Mouse (Mus musculus): Measurements from ENCODE around the gene Sun3. TPM values are rescaled to one million over a fixed set of nuclear protein-coding genes. Genes with fewer than 3 reads are reported as not detected.

Sun3 gene
- total and polyA plus RNA-seq, 3 experiments, result 0.11 TPM; not detected in 2

DNA sequence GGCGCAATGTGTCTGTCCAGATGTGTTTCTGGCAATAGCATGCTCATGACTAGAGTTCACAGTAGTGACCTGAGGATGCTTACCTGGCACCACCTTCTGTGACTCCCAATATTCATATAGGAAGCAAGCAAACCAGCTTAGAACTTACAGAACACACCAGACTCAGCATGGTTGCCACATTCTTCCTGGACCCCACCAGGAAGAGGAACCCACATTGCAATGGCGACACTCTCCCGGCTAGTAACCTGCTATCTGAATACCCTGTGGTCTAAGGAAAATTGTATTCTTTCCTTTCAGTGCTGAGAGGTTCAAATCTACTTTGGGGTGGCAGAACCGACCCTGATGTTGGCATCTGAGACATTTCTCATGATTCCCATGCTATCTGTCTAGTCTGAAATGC is 70.6 kb downstream of the Sun3 start:
- TF ChIP-seq TAL1 (conservative IDR thresholded peaks at IDR 0.05; ENCODE audit: low read depth, low read length), result no peak
- no peak for TF ChIP-seq POLR2AphosphoS5 (IDR thresholded peaks at IDR 0.05; ENCODE audit: insufficient replicate concordance, low read depth, low read length)
- TF ChIP-seq GATA1 (IDR thresholded peaks at IDR 0.05; ENCODE audit: borderline replicate concordance, low read length), result no peak
- no peak for TF ChIP-seq GATA2 (IDR thresholded peaks at IDR 0.05; ENCODE audit: borderline replicate concordance, low read depth, low read length)
- no peak for TF ChIP-seq CTCF (IDR thresholded peaks at IDR 0.05; ENCODE audit: low read depth, low read length)
- Histone ChIP-seq H3K27me3 (ENCODE audit: insufficient read depth, low read length) (peaks cover 13% of the 10 kb centered on the region; the same call in 1 of the 2 replicates), H3K4me1 (ENCODE audit: insufficient read depth, low read depth, low read length) (peaks cover 31% of the 10 kb centered on the region), H3K4me3 (ENCODE audit: low read depth, low read length) (no peak overlapping the region), H3K9me3 (replicated peaks) (no peaks in the 10 kb centered on the region), H3K36me3 (replicated peaks) (no peaks in the 10 kb centered on the region)
- DNase-seq (ENCODE audit: low spot score) (no peak), ATAC-seq (ENCODE audit: extremely low read depth, insufficient number of reproducible peaks, low FRiP score, poor library complexity, severe bottlenecking) (no peak)

GRCm38 (mm10) chr11:8973166-8973565 is 75.6 kb downstream of the Sun3 start, which contains the start of gene Pkd1l1:
Gene Pkd1l1, minus strand, starts transcription at chr11:8973266.
- Histone ChIP-seq H3K4me1 (ENCODE audit: insufficient read depth, low read depth, low read length) (peaks cover 72% of the 10 kb centered on the region), H3K36me3 (replicated peaks) (no peaks in the 10 kb centered on the region), H3K9me3 (replicated peaks) (no peaks in the 10 kb centered on the region), H3K27me3 (ENCODE audit: insufficient read depth, low read length) (peaks cover 4% of the 10 kb centered on the region; the same call in 1 of the 2 replicates), H3K4me3 (ENCODE audit: low read depth, low read length) (no peak within 1 kb of the TSS)
- DNase-seq (ENCODE audit: low spot score) (no peak), ATAC-seq (ENCODE audit: extremely low read depth, insufficient number of reproducible peaks, low FRiP score, poor library complexity, severe bottlenecking) (no peak)
- TF ChIP-seq GATA2 (IDR thresholded peaks at IDR 0.05; ENCODE audit: borderline replicate concordance, low read depth, low read length) (no peak), GATA1 (IDR thresholded peaks at IDR 0.05; ENCODE audit: borderline replicate concordance, low read length) (no peak), POLR2AphosphoS5 (IDR thresholded peaks at IDR 0.05; ENCODE audit: insufficient replicate concordance, low read depth, low read length) (no peak), TAL1 (conservative IDR thresholded peaks at IDR 0.05; ENCODE audit: low read depth, low read length) (no peak), CTCF (IDR thresholded peaks at IDR 0.05; ENCODE audit: low read depth, low read length) (no peak)

GRCm38 (mm10) chr11:8972093-8972492 is 76.7 kb downstream of the Sun3 start:
- DNase-seq (ENCODE audit: low spot score) (no peak), ATAC-seq (ENCODE audit: extremely low read depth, insufficient number of reproducible peaks, low FRiP score, poor library complexity, severe bottlenecking) (no peak; the same call in 1 of the 2 replicates)
- Histone ChIP-seq H3K36me3 (replicated peaks) (no peaks in the 10 kb centered on the region), H3K9me3 (replicated peaks) (no peaks in the 10 kb centered on the region), H3K27me3 (ENCODE audit: insufficient read depth, low read length) (no peaks in the 10 kb centered on the region), H3K4me1 (ENCODE audit: insufficient read depth, low read depth, low read length) (peaks cover 78% of the 10 kb centered on the region), H3K4me3 (ENCODE audit: low read depth, low read length) (no peak overlapping the region; the same call in 1 of the 2 replicates)
- TF ChIP-seq POLR2AphosphoS5 (IDR thresholded peaks at IDR 0.05; ENCODE audit: insufficient replicate concordance, low read depth, low read length), result no peak
- TF ChIP-seq GATA1 (IDR thresholded peaks at IDR 0.05; ENCODE audit: borderline replicate concordance, low read length), result no peak
- TF ChIP-seq GATA2 (IDR thresholded peaks at IDR 0.05; ENCODE audit: borderline replicate concordance, low read depth, low read length), result no peak
- no peak for TF ChIP-seq CTCF (IDR thresholded peaks at IDR 0.05; ENCODE audit: low read depth, low read length)
- TF ChIP-seq TAL1 (conservative IDR thresholded peaks at IDR 0.05; ENCODE audit: low read depth, low read length), result no peak

DNA sequence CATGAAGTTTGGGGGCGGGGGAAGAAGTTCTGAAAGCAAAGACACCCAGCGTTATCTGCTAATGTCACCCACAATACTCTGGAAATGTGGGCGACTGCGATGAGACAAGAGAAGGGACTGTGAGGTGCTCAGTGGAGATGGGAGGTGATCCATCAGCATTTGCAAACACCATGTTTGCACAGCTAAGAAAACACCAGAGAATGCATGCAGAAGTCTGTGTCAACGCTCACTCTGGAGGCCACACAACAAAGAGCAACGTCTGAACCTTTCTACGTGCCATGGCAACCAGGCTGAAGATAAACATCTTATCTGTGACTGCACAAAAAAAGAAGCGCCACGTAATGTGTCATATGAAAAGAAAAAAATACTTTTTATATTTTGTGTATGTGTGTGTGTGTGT is 78.3 kb downstream of the Sun3 start:
- H3K4me3 ChIP-seq (ENCODE audit: low read depth, low read length), result peak overlapping the region; percentile 38; the same call in 1 of the 2 replicates

DNA sequence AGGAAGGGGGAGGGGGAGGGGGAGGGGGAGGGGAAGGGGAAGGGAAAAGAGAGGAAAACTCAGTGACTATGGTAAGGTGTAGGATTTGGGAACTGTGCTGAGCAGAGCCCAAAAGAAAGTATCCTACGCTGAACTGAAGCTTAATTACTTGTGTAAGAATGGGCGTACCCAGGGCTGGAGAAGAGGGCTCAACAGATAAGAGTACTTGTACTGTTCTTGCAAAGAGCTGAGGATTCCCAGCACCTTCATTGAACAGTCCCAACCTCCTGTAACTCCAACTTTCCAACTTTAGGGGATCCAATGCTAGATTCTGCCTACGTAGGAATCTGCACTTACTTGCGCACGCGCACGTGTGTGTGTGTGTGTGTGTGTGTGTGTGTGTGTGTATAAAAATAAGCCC is 80.7 kb downstream of the Sun3 start:
- no peak overlapping the region for H3K4me3 ChIP-seq (ENCODE audit: low read depth, low read length)
- ATAC-seq (ENCODE audit: extremely low read depth, insufficient number of reproducible peaks, low FRiP score, poor library complexity, severe bottlenecking) (no peak), DNase-seq (ENCODE audit: low spot score) (no peak)
- H3K36me3 ChIP-seq (replicated peaks), result no peaks in the 10 kb centered on the region
- H3K4me1 ChIP-seq (ENCODE audit: insufficient read depth, low read depth, low read length), result peaks cover 56% of the 10 kb centered on the region
- no peaks in the 10 kb centered on the region for H3K27me3 ChIP-seq (ENCODE audit: insufficient read depth, low read length)
- H3K9me3 ChIP-seq (replicated peaks), result no peaks in the 10 kb centered on the region
- TF ChIP-seq POLR2AphosphoS5 (IDR thresholded peaks at IDR 0.05; ENCODE audit: insufficient replicate concordance, low read depth, low read length) (no peak), TAL1 (conservative IDR thresholded peaks at IDR 0.05; ENCODE audit: low read depth, low read length) (no peak), GATA2 (IDR thresholded peaks at IDR 0.05; ENCODE audit: borderline replicate concordance, low read depth, low read length) (no peak), GATA1 (IDR thresholded peaks at IDR 0.05; ENCODE audit: borderline replicate concordance, low read length) (no peak), CTCF (IDR thresholded peaks at IDR 0.05; ENCODE audit: low read depth, low read length) (no peak)

More for the DNA sequence above, 78.3 kb downstream of the Sun3 start:
- H3K36me3 ChIP-seq (replicated peaks), result no peaks in the 10 kb centered on the region
- TF ChIP-seq POLR2AphosphoS5 (IDR thresholded peaks at IDR 0.05; ENCODE audit: insufficient replicate concordance, low read depth, low read length), result no peak
- TF ChIP-seq GATA1 (IDR thresholded peaks at IDR 0.05; ENCODE audit: borderline replicate concordance, low read length), result no peak
- TF ChIP-seq GATA2 (IDR thresholded peaks at IDR 0.05; ENCODE audit: borderline replicate concordance, low read depth, low read length), result no peak
- TF ChIP-seq TAL1 (conservative IDR thresholded peaks at IDR 0.05; ENCODE audit: low read depth, low read length), result peak; percentile 75
- TF ChIP-seq CTCF (IDR thresholded peaks at IDR 0.05; ENCODE audit: low read depth, low read length), result no peak
- no peaks in the 10 kb centered on the region for H3K9me3 ChIP-seq (replicated peaks)
- no peaks in the 10 kb centered on the region for H3K27me3 ChIP-seq (ENCODE audit: insufficient read depth, low read length)
- peak; percentile 90 for ATAC-seq (ENCODE audit: extremely low read depth, insufficient number of reproducible peaks, low FRiP score, poor library complexity, severe bottlenecking)
- H3K4me1 ChIP-seq (ENCODE audit: insufficient read depth, low read depth, low read length), result peaks cover 73% of the 10 kb centered on the region
- DNase-seq (ENCODE audit: low spot score), result peak; percentile 54

Other genes starting within 250 kb of the Sun3 start
- 0.10 TPM in 1 of 2 replicates, not detected in the other for gene Pkd1l1, start 75.7 kb downstream of the Sun3 start, total RNA-seq (2014; fragmentation: Nextera tagmentation)
- gene Pkd1l1, start 75.7 kb downstream of the Sun3 start, total RNA-seq (2017), result 0.16 and 0.41 TPM in 2 replicates
- not detected in 2 replicates for gene Pkd1l1, start 75.7 kb downstream of the Sun3 start, polyA plus RNA-seq (2012)
- gene Hus1, start 37.8 kb downstream of the Sun3 start, total RNA-seq (2014; fragmentation: Nextera tagmentation), result 39.1 and 59.9 TPM in 2 replicates
- gene Hus1, start 37.8 kb downstream of the Sun3 start, total RNA-seq (2017), result 26.4 and 27.5 TPM in 2 replicates
- gene Hus1, start 37.8 kb downstream of the Sun3 start, polyA plus RNA-seq (2012), result 6.9 and 10.2 TPM in 2 replicates
- 2.0 TPM in 2 replicates for gene Gm11992, start 397 bp downstream of the Sun3 start, total RNA-seq (2014; fragmentation: Nextera tagmentation)
- 2.6 and 3.0 TPM in 2 replicates for gene Gm11992, start 397 bp downstream of the Sun3 start, total RNA-seq (2017)
- 0.29 and 0.30 TPM in 2 replicates for gene Gm11992, start 397 bp downstream of the Sun3 start, polyA plus RNA-seq (2012)
- 23.7 and 37.0 TPM in 2 replicates for gene Upp1, start 69.1 kb upstream of the Sun3 start, total RNA-seq (2014; fragmentation: Nextera tagmentation)
- 76.5 and 83.8 TPM in 2 replicates for gene Upp1, start 69.1 kb upstream of the Sun3 start, total RNA-seq (2017)
- 3.0 and 3.3 TPM in 2 replicates for gene Upp1, start 69.1 kb upstream of the Sun3 start, polyA plus RNA-seq (2012)
- 0.05 TPM in 1 of 2 replicates, not detected in the other for gene Abca13, start 143.0 kb upstream of the Sun3 start, total RNA-seq (2014; fragmentation: Nextera tagmentation)
- gene Abca13, start 143.0 kb upstream of the Sun3 start, total RNA-seq (2017), result 0.06 and 0.22 TPM in 2 replicates
- not detected in 2 replicates for gene Abca13, start 143.0 kb upstream of the Sun3 start, polyA plus RNA-seq (2012)